Mouse (Mus musculus) heart, embryonic 13.5 days (tissue): ENCODE data around the gene Endou. TPM values are rescaled to one million over a fixed set of nuclear protein-coding genes. Genes with fewer than 3 reads are reported as not detected.

Source experiments
- ATAC-seq: fragments of 200-750 bp; cut with Nextera tagmentation; 2 replicates; pipeline ENCODE4 v1.8.0; 2017; ENCODE audit warnings: moderate TSS enrichment; ENCODE audit not compliant: insufficient number of reproducible peaks, low FRiP score, low TSS enrichment; ENCODE audit errors: extremely low read depth
- H3K27ac ChIP-seq: fragments of 300-500 bp; sonication (generic); replicated peaks from 2 replicates; pipeline ENCODE4 v1.5.1; 2015; ENCODE audit warnings: moderate library complexity, mild to moderate bottlenecking, inconsistent platforms
- H3K27me3 ChIP-seq: fragments of 300-500 bp; sonication (generic); replicated peaks from 2 replicates; pipeline ENCODE4 v1.6.1; 2015; ENCODE audit warnings: mild to moderate bottlenecking, inconsistent platforms
- H3K36me3 ChIP-seq: fragments of 300-500 bp; sonication (generic); 2 replicates; pipeline ENCODE4 v1.6.1; 2015; ENCODE audit warnings: mild to moderate bottlenecking, inconsistent platforms
- H3K4me1 ChIP-seq: fragments of 300-500 bp; sonication (generic); 2 replicates; pipeline ENCODE4 v1.6.1; 2015; ENCODE audit warnings: inconsistent platforms
- H3K4me2 ChIP-seq: fragments of 300-500 bp; sonication (generic); 2 replicates; pipeline ENCODE4 v1.6.1; 2015; ENCODE audit warnings: inconsistent platforms, mild to moderate bottlenecking, moderate library complexity
- H3K4me3 ChIP-seq: fragments of 300-500 bp; sonication (generic); 2 replicates; pipeline ENCODE4 v1.5.1; 2015; ENCODE audit warnings: moderate library complexity, mild to moderate bottlenecking, inconsistent platforms
- H3K9ac ChIP-seq: fragments of 300-500 bp; sonication (generic); 2 replicates; pipeline ENCODE4 v1.6.1; 2015; ENCODE audit warnings: inconsistent platforms, mild to moderate bottlenecking, moderate library complexity
- H3K9me3 ChIP-seq: fragments of 300-500 bp; sonication (generic); 2 replicates; pipeline ENCODE4 v1.6.1; 2016; ENCODE audit warnings: inconsistent platforms
- WGBS: fragments of 180-500 bp; shearing (Covaris S2); methylation state at CpG from one replicate; pipeline ENCODE4 v1.1.7; 2015; ENCODE audit warnings: mixed read lengths; 5-methylcytosine and 5-hydroxymethylcytosine counted together
- polyA plus RNA-seq: library from polyadenylated mRNA; unstranded; fragments of >200 nt; fragmentation: Nextera tagmentation; extraction: Ambion mirVana; gene quantifications from 2 replicates; pipeline ENCODE4 v1.2.1, GENCODE M21; 2015

Endou gene
- polyA plus RNA-seq, 1 experiment from 2014 or later, result 0.45 TPM

- peaks cover 3% of the 10 kb centered on the region; the same call in 1 of the 2 replicates for H3K27me3 ChIP-seq
- no peaks in the 10 kb centered on the region for H3K36me3 ChIP-seq
- no peak overlapping the region for H3K27ac ChIP-seq
- H3K4me3 ChIP-seq, result no peak overlapping the region
- no peaks in the 10 kb centered on the region for H3K9me3 ChIP-seq
- no peak overlapping the region for H3K9ac ChIP-seq
- peak; percentile 28; the same call in 1 of the 2 replicates for ATAC-seq
- H3K4me1 ChIP-seq, result peaks cover 31% of the 10 kb centered on the region
- WGBS, result 29% methylated on average over 12 of the region's 12 CpGs
- no peak overlapping the region for H3K4me2 ChIP-seq
Measured at GRCm38 (mm10) chr15:97717861-97718534, 13.1 kb downstream of the Endou start.

GRCm38 (mm10) chr15:97716782-97717181 is 14.4 kb downstream of the Endou start:
- Histone ChIP-seq H3K9ac (no peak overlapping the region), H3K27me3 (peaks cover 3% of the 10 kb centered on the region; the same call in 1 of the 2 replicates), H3K9me3 (no peaks in the 10 kb centered on the region), H3K36me3 (no peaks in the 10 kb centered on the region), H3K27ac (0 out of 2 replicates have a peak overlapping the region, but pooled peaks have one; percentile 8), H3K4me1 (peaks cover 32% of the 10 kb centered on the region), H3K4me3 (no peak overlapping the region), H3K4me2 (no peak overlapping the region)
- ATAC-seq, result no peak
- WGBS, result 52% methylated on average over 11 of the region's 11 CpGs

- ATAC-seq, result no peak
- Histone ChIP-seq H3K4me1 (peaks cover 29% of the 10 kb centered on the region), H3K4me2 (no peak overlapping the region), H3K4me3 (no peak overlapping the region), H3K9ac (no peak overlapping the region), H3K27me3 (peaks cover 3% of the 10 kb centered on the region; the same call in 1 of the 2 replicates), H3K9me3 (no peaks in the 10 kb centered on the region), H3K27ac (no peak overlapping the region), H3K36me3 (no peaks in the 10 kb centered on the region)
- 89% methylated on average over 1 of the region's 1 CpGs for WGBS
Measured at GRCm38 (mm10) chr15:97715734-97716133, 15.4 kb downstream of the Endou start.

GRCm38 (mm10) chr15:97715083-97715482 is 16.1 kb downstream of the Endou start:
- no peak for ATAC-seq
- H3K27ac ChIP-seq, result no peak overlapping the region
- WGBS, result 81% methylated on average over 8 of the region's 8 CpGs
- peaks cover 23% of the 10 kb centered on the region for H3K4me1 ChIP-seq
- H3K9me3 ChIP-seq, result no peaks in the 10 kb centered on the region
- H3K4me2 ChIP-seq, result no peak overlapping the region
- peaks cover 3% of the 10 kb centered on the region; the same call in 1 of the 2 replicates for H3K27me3 ChIP-seq
- no peaks in the 10 kb centered on the region for H3K36me3 ChIP-seq
- no peak overlapping the region for H3K4me3 ChIP-seq
- no peak overlapping the region for H3K9ac ChIP-seq

GRCm38 (mm10) chr15:97712546-97712945 is 18.6 kb downstream of the Endou start:
- no peak overlapping the region for H3K9ac ChIP-seq
- H3K4me1 ChIP-seq, result peaks cover 13% of the 10 kb centered on the region; the same call in 1 of the 2 replicates
- ATAC-seq, result no peak
- no peak overlapping the region for H3K4me2 ChIP-seq
- no peak overlapping the region for H3K4me3 ChIP-seq
- H3K36me3 ChIP-seq, result no peaks in the 10 kb centered on the region
- H3K27ac ChIP-seq, result no peak overlapping the region
- no peaks in the 10 kb centered on the region for H3K27me3 ChIP-seq
- H3K9me3 ChIP-seq, result no peaks in the 10 kb centered on the region
- 58% methylated on average over 6 of the region's 6 CpGs for WGBS

GRCm38 (mm10) chr15:97710906-97711305 is 20.2 kb downstream of the Endou start:
- WGBS, result 73% methylated on average over 6 of the region's 6 CpGs
- Histone ChIP-seq H3K4me1 (peaks cover 16% of the 10 kb centered on the region; the same call in 1 of the 2 replicates), H3K36me3 (no peaks in the 10 kb centered on the region), H3K9ac (0 out of 2 replicates have a peak overlapping the region, but pooled peaks have one; percentile 11), H3K9me3 (no peaks in the 10 kb centered on the region), H3K4me3 (no peak overlapping the region), H3K27ac (no peak overlapping the region), H3K4me2 (no peak overlapping the region), H3K27me3 (no peaks in the 10 kb centered on the region)
- ATAC-seq, result no peak

GRCm38 (mm10) chr15:97705211-97706050 is 25.7 kb downstream of the Endou start, which contains the start of gene Rpap3:
Rpap3 (minus strand) TSS chr15:97705825.
- WGBS, result under 1% methylated on average over 70 of the region's 71 CpGs
- Histone ChIP-seq H3K4me1 (peaks cover 15% of the 10 kb centered on the region), H3K4me3 (peak within 1 kb of the TSS; percentile 91), H3K9ac (peak within 1 kb of the TSS; percentile 95), H3K36me3 (peaks cover 29% of the 10 kb centered on the region), H3K27me3 (no peaks in the 10 kb centered on the region), H3K27ac (peak within 1 kb of the TSS; percentile 30; the same call in 1 of the 2 replicates), H3K4me2 (peak within 1 kb of the TSS; percentile 93), H3K9me3 (no peaks in the 10 kb centered on the region)
- ATAC-seq, result peak; percentile 73; the same call in 1 of the 2 replicates

- Histone ChIP-seq H3K4me3 (no peak overlapping the region), H3K27me3 (no peaks in the 10 kb centered on the region), H3K36me3 (peaks cover 94% of the 10 kb centered on the region), H3K4me2 (no peak overlapping the region), H3K9ac (no peak overlapping the region), H3K27ac (no peak overlapping the region), H3K4me1 (no peaks in the 10 kb centered on the region), H3K9me3 (no peaks in the 10 kb centered on the region)
- ATAC-seq, result no peak
- WGBS, result 88% methylated on average over 10 of the region's 10 CpGs
Measured at GRCm38 (mm10) chr15:97696616-97697015, 34.5 kb downstream of the Endou start.

GRCm38 (mm10) chr15:97693411-97693810 is 37.7 kb downstream of the Endou start:
- Histone ChIP-seq H3K27ac (no peak overlapping the region), H3K9ac (no peak overlapping the region), H3K4me2 (no peak overlapping the region), H3K9me3 (no peaks in the 10 kb centered on the region), H3K27me3 (no peaks in the 10 kb centered on the region), H3K4me1 (no peaks in the 10 kb centered on the region), H3K36me3 (peaks cover 85% of the 10 kb centered on the region), H3K4me3 (no peak overlapping the region)
- no peak for ATAC-seq
- WGBS, result 84% methylated on average over 5 of the region's 5 CpGs

- 91% methylated on average over 9 of the region's 9 CpGs for WGBS
- no peak overlapping the region for H3K9ac ChIP-seq
- no peak overlapping the region for H3K4me3 ChIP-seq
- H3K36me3 ChIP-seq, result peaks cover 87% of the 10 kb centered on the region
- H3K27ac ChIP-seq, result no peak overlapping the region
- no peak overlapping the region for H3K4me2 ChIP-seq
- no peak for ATAC-seq
- H3K9me3 ChIP-seq, result no peaks in the 10 kb centered on the region
- H3K4me1 ChIP-seq, result no peaks in the 10 kb centered on the region
- no peaks in the 10 kb centered on the region for H3K27me3 ChIP-seq
Measured at GRCm38 (mm10) chr15:97684118-97684517, 47.0 kb downstream of the Endou start.

GRCm38 (mm10) chr15:97682053-97682452 is 49.1 kb downstream of the Endou start:
- H3K27me3 ChIP-seq, result no peaks in the 10 kb centered on the region
- H3K4me2 ChIP-seq, result no peak overlapping the region
- ATAC-seq, result no peak
- H3K4me3 ChIP-seq, result no peak overlapping the region
- H3K27ac ChIP-seq, result no peak overlapping the region
- no peaks in the 10 kb centered on the region for H3K4me1 ChIP-seq
- WGBS, result 84% methylated on average over 8 of the region's 8 CpGs
- peaks cover 89% of the 10 kb centered on the region for H3K36me3 ChIP-seq
- no peak overlapping the region for H3K9ac ChIP-seq
- H3K9me3 ChIP-seq, result no peaks in the 10 kb centered on the region
